Mouse (Mus musculus) CH12.LX (cell line): ENCODE measurements around the gene Pik3r2. TPM values are rescaled to one million over a fixed set of nuclear protein-coding genes. Genes with fewer than 3 reads are reported as not detected.

Source experiments
- DNase-seq: peaks from one replicate; pipeline ENCODE4 v3.0.0-alpha.2; 2013; ENCODE audit errors: extremely low read depth
- H3K27ac ChIP-seq: 2 replicates; pipeline ENCODE4 v1.5.1; 2012; ENCODE audit warnings: low read depth, mild to moderate bottlenecking, control low read depth, moderate library complexity; ENCODE audit not compliant: insufficient read depth
- H3K27me3 ChIP-seq: replicated peaks from 2 replicates; pipeline ENCODE3; 2012; ENCODE audit warnings: inconsistent platforms
- H3K36me3 ChIP-seq, 2 experiments: replicated peaks in 1 of 2; 2 replicates each; pipeline versions ENCODE3 to v1.6.1; 2012; ENCODE audit warnings: inconsistent platforms in 1 of 2, low read length in 1 of 2, mild to moderate bottlenecking in 1 of 2, mixed read lengths in 1 of 2, moderate library complexity in 1 of 2; ENCODE audit not compliant: control insufficient read depth in 1 of 2, insufficient read depth in 1 of 2
- H3K4me1 ChIP-seq, 2 experiments: 2 replicates each; pipeline ENCODE4 v1.6.1; 2012; ENCODE audit warnings: inconsistent platforms in 1 of 2, moderate library complexity in 1 of 2; ENCODE audit not compliant: insufficient read depth in 2 of 2, control insufficient read depth in 1 of 2
- H3K4me2 ChIP-seq: 2 replicates; pipeline ENCODE4 v1.6.1; 2012; ENCODE audit warnings: low read depth, mild to moderate bottlenecking, control low read depth; ENCODE audit not compliant: poor library complexity, insufficient read depth, severe bottlenecking
- H3K4me3 ChIP-seq, 3 experiments: fragments of 150-350 bp in 1 of 3; sonication (generic) in 1 of 3; replicated peaks in 1 of 3; 2 replicates each; pipeline versions ENCODE3 to v1.5.1; 2011 to 2012; ENCODE audit warnings: low read depth in 2 of 3, low read length in 2 of 3, mild to moderate bottlenecking in 2 of 3, moderate library complexity in 2 of 3, control low read depth in 1 of 3, improper control_type of control experiment in 1 of 3, inconsistent platforms in 1 of 3, mixed read lengths in 1 of 3; ENCODE audit not compliant: poor library complexity in 1 of 3
- H3K79me2 ChIP-seq: replicated peaks from 2 replicates; pipeline ENCODE4 v1.6.1; 2012; ENCODE audit warnings: mild to moderate bottlenecking, moderate library complexity; ENCODE audit not compliant: control insufficient read depth, poor library complexity, insufficient read depth, severe bottlenecking; ENCODE audit errors: extremely low read depth
- H3K9ac ChIP-seq: 2 replicates; pipeline ENCODE4 v1.6.1; 2012; ENCODE audit warnings: low read depth, mild to moderate bottlenecking, control low read depth, moderate library complexity; ENCODE audit not compliant: insufficient read depth
- H3K9me3 ChIP-seq: replicated peaks from 2 replicates; pipeline ENCODE3; 2012; ENCODE audit warnings: low read length, inconsistent platforms, mixed read lengths
- BHLHE40 ChIP-seq: IDR thresholded peaks from 2 replicates; pipeline ENCODE4 v1.6.1; 2011; ENCODE audit warnings: mild to moderate bottlenecking, low read depth, low read length, improper control_type of control experiment
- CTCF ChIP-seq, 2 experiments: IDR thresholded peaks in 1 of 2; conservative IDR thresholded peaks in 1 of 2; 2 replicates each; pipeline ENCODE4 v1.5.1; 2011 to 2012; ENCODE audit warnings: low read depth in 2 of 2, low read length in 2 of 2, improper control_type of control experiment in 1 of 2, inconsistent platforms in 1 of 2, mild to moderate bottlenecking in 1 of 2, moderate library complexity in 1 of 2
- E2F4 ChIP-seq: IDR thresholded peaks from 2 replicates; pipeline ENCODE4 v1.6.1; 2011; ENCODE audit warnings: low read depth, low read length, improper control_type of control experiment; ENCODE audit not compliant: insufficient replicate concordance
- ELF1 ChIP-seq: IDR thresholded peaks from 2 replicates; pipeline ENCODE4 v1.6.1; 2014; ENCODE audit warnings: low read depth, mild to moderate bottlenecking, inconsistent platforms, low read length, improper control_type of control experiment
- EP300 ChIP-seq: IDR thresholded peaks from 2 replicates; pipeline ENCODE4 v1.6.1; 2011; ENCODE audit warnings: low read length, improper control_type of control experiment
- ETS1 ChIP-seq: conservative IDR thresholded peaks from 2 replicates; pipeline ENCODE4 v1.6.1; 2012; ENCODE audit warnings: low read depth, mild to moderate bottlenecking, inconsistent platforms, low read length, improper control_type of control experiment, moderate library complexity
- JUND ChIP-seq: conservative IDR thresholded peaks from 2 replicates; pipeline ENCODE4 v1.6.1; 2011; ENCODE audit warnings: low read depth, low read length, improper control_type of control experiment
- MAFK ChIP-seq: IDR thresholded peaks from 2 replicates; pipeline ENCODE4 v1.6.1; 2011; ENCODE audit warnings: low read length, improper control_type of control experiment; ENCODE audit not compliant: insufficient replicate concordance
- MAZ ChIP-seq: IDR thresholded peaks from 2 replicates; pipeline ENCODE4 v1.6.1; 2012; ENCODE audit warnings: low read depth, mild to moderate bottlenecking, inconsistent platforms, low read length, improper control_type of control experiment, moderate library complexity
- MEF2A ChIP-seq: IDR thresholded peaks from 2 replicates; pipeline ENCODE4 v1.6.1; 2014; ENCODE audit warnings: low read depth, mild to moderate bottlenecking, inconsistent platforms, low read length, improper control_type of control experiment, borderline replicate concordance
- MXI1 ChIP-seq: IDR thresholded peaks from 2 replicates; pipeline ENCODE4 v1.6.1; 2011; ENCODE audit warnings: mild to moderate bottlenecking, low read depth, low read length, improper control_type of control experiment
- MYC ChIP-seq: IDR thresholded peaks from 2 replicates; pipeline ENCODE4 v1.6.1; 2011; ENCODE audit warnings: low read depth, mild to moderate bottlenecking, improper control_type of control experiment, low read length
- NRF1 ChIP-seq: IDR thresholded peaks from 2 replicates; pipeline ENCODE4 v1.6.1; 2014; ENCODE audit warnings: low read depth, mild to moderate bottlenecking, inconsistent platforms, low read length, improper control_type of control experiment, moderate library complexity
- POLR2A ChIP-seq: IDR thresholded peaks from 2 replicates; pipeline ENCODE4 v1.6.1; 2011; ENCODE audit warnings: low read depth, mild to moderate bottlenecking, improper control_type of control experiment, low read length
- POLR2AphosphoS2 ChIP-seq: IDR thresholded peaks from 2 replicates; pipeline ENCODE4 v1.6.1; 2011; ENCODE audit warnings: low read depth, low read length, improper control_type of control experiment
- RAD21 ChIP-seq: IDR thresholded peaks from 2 replicates; pipeline ENCODE4 v1.6.1; 2011; ENCODE audit warnings: low read depth, mild to moderate bottlenecking, low read length, improper control_type of control experiment, moderate library complexity
- RCOR1 ChIP-seq: conservative IDR thresholded peaks from 2 replicates; pipeline ENCODE4 v1.6.1; 2012; ENCODE audit warnings: low read depth, mild to moderate bottlenecking, inconsistent platforms, low read length, improper control_type of control experiment
- SIN3A ChIP-seq: IDR thresholded peaks from 2 replicates; pipeline ENCODE4 v1.6.1; 2012; ENCODE audit warnings: low read length, improper control_type of control experiment, inconsistent platforms
- SMC3 ChIP-seq: IDR thresholded peaks from 2 replicates; pipeline ENCODE4 v1.6.1; 2011; ENCODE audit warnings: low read depth, low read length, improper control_type of control experiment
- TCF12 ChIP-seq: IDR thresholded peaks from 2 replicates; pipeline ENCODE4 v1.6.1; 2014; ENCODE audit warnings: low read depth, mild to moderate bottlenecking, inconsistent platforms, low read length, improper control_type of control experiment
- USF2 ChIP-seq: conservative IDR thresholded peaks from 2 replicates; pipeline ENCODE4 v1.6.1; 2011; ENCODE audit warnings: low read depth, low read length, improper control_type of control experiment
- ZC3H11A ChIP-seq: IDR thresholded peaks from 2 replicates; pipeline ENCODE4 v1.6.1; 2012; ENCODE audit warnings: low read depth, mild to moderate bottlenecking, inconsistent platforms, low read length, improper control_type of control experiment
- ZMIZ1 ChIP-seq: IDR thresholded peaks from 2 replicates; pipeline ENCODE4 v1.6.1; 2012; ENCODE audit warnings: low read depth, mild to moderate bottlenecking, inconsistent platforms, low read length, improper control_type of control experiment
- dilution Hi-C: fragments of 300-500 bp; cut with MboI; formaldehyde crosslinking; loops from 2 replicates; pipeline ENCODE4 v1.14.3; 2020; ENCODE audit warnings: low sequenced_read_pairs; ENCODE audit not compliant: extremely low pct_unique_long_range_greater_than_20kb, extremely low pct_ligation_motif_present
- in situ Hi-C: fragments of 300-500 bp; cut with MboI; formaldehyde crosslinking; loops from 3 replicates; pipeline ENCODE4 v1.14.3; 2019; ENCODE audit warnings: low sequenced_read_pairs, low pct_ligation_motif_present, low pct_unique_long_range_greater_than_20kb, mixed read lengths
- polyA plus RNA-seq: library from polyadenylated mRNA; unstranded; fragments of >175 nt; gene quantifications from 2 replicates; pipeline ENCODE4 v1.2.1, GENCODE M21; 2012; ENCODE audit warnings: low read depth; ENCODE audit not compliant: insufficient read length
- total RNA-seq, 2 experiments: library from RNA; depleted of rRNA; stranded (reverse); fragments of 300-350 nt in 1 of 2; fragments of >200 nt in 1 of 2; gene quantifications; 2 replicates each; pipeline ENCODE4 v1.2.3; 2012 to 2014

The Pik3r2 gene
- total and polyA plus RNA-seq, 3 experiments = 13.8 to 45.9 (median 25.8) TPM

GRCm38 (mm10) chr8:70821992-70822391 lies 45.5 kb upstream of the Pik3r2 start:
- no peak overlapping the region for H3K4me2 ChIP-seq
- peaks cover 24 to 43% of the 10 kb centered on the region in 2 experiments for H3K36me3 ChIP-seq
- in situ Hi-C loops (no loop called here), dilution Hi-C loops (no loop called here)
- no peak overlapping the region for H3K9ac ChIP-seq
- TF ChIP-seq POLR2AphosphoS2 (no peak), JUND (no peak), MEF2A (no peak), BHLHE40 (no peak), RCOR1 (no peak), MXI1 (no peak), NRF1 (no peak), POLR2A (no peak), USF2 (no peak), CTCF (conservative IDR thresholded peaks at IDR 0.05 in 1 of 2, IDR thresholded peaks at IDR 0.05 in 1 of 2; ENCODE audit: low read depth in 2 of 2, low read length in 2 of 2) (no peak), ETS1 (no peak), MAFK (no peak), E2F4 (no peak), ELF1 (no peak), MAZ (no peak), EP300 (no peak), TCF12 (no peak), SIN3A (no peak)
- H3K79me2 ChIP-seq = no peaks in the 10 kb centered on the region
- no peaks in the 10 kb centered on the region for H3K4me1 ChIP-seq
- no peak overlapping the region for H3K27ac ChIP-seq
- H3K9me3 ChIP-seq = peaks cover 2% of the 10 kb centered on the region
- H3K27me3 ChIP-seq = no peaks in the 10 kb centered on the region
- no peak overlapping the region for H3K4me3 ChIP-seq
- no peak for DNase-seq

DNA sequence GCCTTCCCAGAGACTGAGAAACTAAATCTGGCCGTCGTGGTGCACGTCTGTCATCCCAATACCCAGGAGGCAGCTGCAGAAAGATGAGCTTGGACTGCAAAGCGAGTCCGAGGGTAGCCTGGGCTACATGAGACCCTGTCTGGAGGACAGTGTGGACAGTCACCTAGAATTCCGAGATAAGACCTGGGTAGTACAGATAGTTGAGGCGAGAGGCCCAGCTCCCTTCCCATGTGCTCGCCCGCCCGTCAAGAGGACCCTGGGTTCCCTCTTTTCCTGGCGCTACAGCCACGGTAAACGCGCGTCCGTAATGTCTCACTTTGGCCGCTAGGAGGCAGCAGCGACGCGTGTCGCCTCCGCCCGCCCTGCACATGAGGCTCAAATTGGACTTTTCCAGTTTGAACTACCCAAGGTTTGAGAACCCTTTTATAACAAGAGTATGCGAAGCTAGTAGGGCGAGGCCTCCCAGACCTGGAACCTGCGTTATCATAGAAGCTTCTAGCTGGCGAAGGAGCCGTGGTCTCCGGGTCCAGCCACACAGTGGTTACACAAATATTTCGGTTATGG lies 45.0 kb upstream of the Pik3r2 start:
- Histone ChIP-seq H3K4me3 (no peak overlapping the region), H3K4me1 (no peaks in the 10 kb centered on the region)

More for the DNA sequence above, 45.0 kb upstream of the Pik3r2 start:
- DNase-seq = no peak
- H3K4me2 ChIP-seq = no peak overlapping the region
- TF ChIP-seq CTCF (conservative IDR thresholded peaks at IDR 0.05 in 1 of 2, IDR thresholded peaks at IDR 0.05 in 1 of 2; ENCODE audit: low read depth in 2 of 2, low read length in 2 of 2) (peak; percentile 63 to 92), SMC3 (peak; percentile 87), ZC3H11A (peak; percentile 9; the same call in 1 of the 2 replicates), RAD21 (peak; percentile 80), ZMIZ1 (no peak), MYC (0 out of 2 replicates have a peak, but pooled peaks have one; percentile 34)
- dilution Hi-C loops (no loop called here), in situ Hi-C loops (no loop called here)
- no peaks in the 10 kb centered on the region for H3K27me3 ChIP-seq
- H3K36me3 ChIP-seq = peaks cover 30 to 48% of the 10 kb centered on the region in 2 experiments
- no peak overlapping the region for H3K9ac ChIP-seq
- no peaks in the 10 kb centered on the region for H3K9me3 ChIP-seq
- H3K27ac ChIP-seq = no peak overlapping the region
- no peaks in the 10 kb centered on the region for H3K79me2 ChIP-seq
